Mouse (Mus musculus) megakaryocyte, embryonic 14.5 days (primary cell): Measurements from ENCODE around the gene Dab2.

Experiments used
- FLI1 ChIP-seq: IDR thresholded peaks from 2 replicates; pipeline ENCODE4 v1.6.1; 2012; ENCODE audit warnings: low read length, inconsistent platforms, mixed read lengths
- GATA1 ChIP-seq: IDR thresholded peaks from 3 replicates; pipeline ENCODE4 v1.6.1; 2012; ENCODE audit warnings: mixed read lengths, low read length, inconsistent platforms, borderline replicate concordance

- TF ChIP-seq GATA1 = no peak
- TF ChIP-seq FLI1 = no peak
Observed at GRCm38 (mm10) chr15:6435773-6436172, 136.2 kb downstream of the Dab2 start.
